Mouse (Mus musculus): Measurements from ENCODE around the gene Tmem131. TPM values are rescaled to one million over a fixed set of nuclear protein-coding genes. Genes with fewer than 3 reads are reported as not detected.
A peak's percentile ranks its signal among the peaks of the same experiment; 100 is the strongest.

The Tmem131 gene
- total and polyA plus RNA-seq, 2 experiments from 2014 or later = 3.9 to 10.1 TPM

DNA sequence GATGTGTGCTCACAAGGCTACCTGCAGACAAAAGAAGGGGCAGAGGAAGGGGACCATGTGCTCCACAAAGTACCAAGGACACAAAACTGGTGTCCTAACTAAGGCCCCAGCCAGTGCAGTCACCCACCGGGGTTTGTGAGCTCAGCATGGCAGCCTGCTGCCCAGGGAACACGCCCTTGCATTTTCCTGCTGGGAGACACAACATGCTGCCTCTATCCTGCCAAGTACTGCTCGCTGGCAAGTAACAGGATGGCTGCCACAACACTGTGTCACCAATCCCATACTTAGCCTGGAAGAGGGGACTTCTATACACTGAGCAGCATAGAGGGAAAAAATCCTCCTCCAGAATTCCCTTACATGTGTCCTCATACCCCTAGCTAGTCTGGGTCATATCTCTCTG, 78.7 kb downstream of the Tmem131 start:
- Histone ChIP-seq H3K4me2 (ENCODE audit: low read depth, low read length) (no peak overlapping the region), H3K36me3 (replicated peaks; ENCODE audit: control insufficient read depth, insufficient read depth, low read length) (0 out of 2 replicates have a peak, but pooled peaks cover 5% of the 10 kb centered on the region), H3K27me3 (ENCODE audit: control insufficient read depth, insufficient read depth, low read length) (no peaks in the 10 kb centered on the region), H3K9ac (replicated peaks; ENCODE audit: low read depth, low read length) (no peak overlapping the region), H3K4me3 (ENCODE audit: low read depth, low read length) (no peak overlapping the region), H3K9me3 (replicated peaks; ENCODE audit: control insufficient read depth, low read length) (no peaks in the 10 kb centered on the region), H3K4me1 (ENCODE audit: control insufficient read depth, insufficient read depth) (peaks cover 42% of the 10 kb centered on the region), H3K27ac (ENCODE audit: low read depth) (peak overlapping the region; percentile 27)
- WGBS = 39% methylated on average over 3 of the region's 3 CpGs
- no peak for ATAC-seq (ENCODE audit: insufficient read depth, low read depth)
- DNase-seq (ENCODE audit: low spot score) = no peak
- TF ChIP-seq CTCF (IDR thresholded peaks at IDR 0.05; ENCODE audit: low read depth) = no peak
- TF ChIP-seq EP300 (IDR thresholded peaks at IDR 0.05; ENCODE audit: low read depth) = no peak

DNA sequence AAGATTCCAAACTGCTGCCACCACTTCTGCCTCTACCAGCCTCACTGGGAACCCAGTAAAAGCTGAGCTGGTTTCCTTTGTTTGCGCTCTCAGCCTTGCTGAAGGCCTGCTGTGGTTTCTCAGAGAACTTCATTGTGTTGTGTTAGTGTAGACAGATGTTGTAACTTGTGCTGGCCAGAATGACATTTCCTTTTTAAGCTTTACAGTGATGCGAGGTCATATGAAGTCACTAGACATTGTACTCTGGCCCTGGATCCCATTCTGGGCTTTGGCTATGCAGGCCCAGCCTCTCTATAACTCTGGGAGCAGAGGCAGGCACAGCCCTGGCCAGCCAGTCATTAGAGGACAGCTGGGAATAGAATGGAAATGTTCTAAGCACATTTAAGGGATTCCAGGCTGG, 81.7 kb downstream of the Tmem131 start:
- no peak overlapping the region for H3K4me3 ChIP-seq (ENCODE audit: low read depth, low read length)
- H3K36me3 ChIP-seq (replicated peaks; ENCODE audit: control insufficient read depth, insufficient read depth, low read length) = no peaks in the 10 kb centered on the region
- no peak for TF ChIP-seq CTCF (IDR thresholded peaks at IDR 0.05; ENCODE audit: low read depth)
- TF ChIP-seq EP300 (IDR thresholded peaks at IDR 0.05; ENCODE audit: low read depth) = no peak
- no peaks in the 10 kb centered on the region for H3K9me3 ChIP-seq (replicated peaks; ENCODE audit: control insufficient read depth, low read length)
- peak overlapping the region; percentile 86 for H3K27ac ChIP-seq (ENCODE audit: low read depth)
- no peak overlapping the region for H3K9ac ChIP-seq (replicated peaks; ENCODE audit: low read depth, low read length)
- DNase-seq (ENCODE audit: low spot score) = peak; percentile 42
- no peaks in the 10 kb centered on the region for H3K27me3 ChIP-seq (ENCODE audit: control insufficient read depth, insufficient read depth, low read length)
- H3K4me1 ChIP-seq (ENCODE audit: control insufficient read depth, insufficient read depth) = peaks cover 47% of the 10 kb centered on the region
- H3K4me2 ChIP-seq (ENCODE audit: low read depth, low read length) = no peak overlapping the region
- ATAC-seq (ENCODE audit: insufficient read depth, low read depth) = peak; percentile 72
- WGBS = 38% methylated on average over 2 of the region's 2 CpGs

GRCm38 (mm10) chr1:36860876-36861275, 82.6 kb downstream of the Tmem131 start:
- ATAC-seq (ENCODE audit: insufficient read depth, low read depth) (no peak), DNase-seq (ENCODE audit: low spot score) (no peak)
- H3K9me3 ChIP-seq (replicated peaks; ENCODE audit: control insufficient read depth, low read length) = no peaks in the 10 kb centered on the region
- H3K4me2 ChIP-seq (ENCODE audit: low read depth, low read length) = 0 out of 2 replicates have a peak overlapping the region, but pooled peaks have one; percentile 16
- H3K4me1 ChIP-seq (ENCODE audit: control insufficient read depth, insufficient read depth) = peaks cover 47% of the 10 kb centered on the region
- no peak overlapping the region for H3K4me3 ChIP-seq (ENCODE audit: low read depth, low read length)
- no peaks in the 10 kb centered on the region for H3K36me3 ChIP-seq (replicated peaks; ENCODE audit: control insufficient read depth, insufficient read depth, low read length)
- H3K27me3 ChIP-seq (ENCODE audit: control insufficient read depth, insufficient read depth, low read length) = no peaks in the 10 kb centered on the region
- peak overlapping the region; percentile 86 for H3K27ac ChIP-seq (ENCODE audit: low read depth)
- WGBS = 59% methylated on average over 1 of the region's 1 CpGs
- TF ChIP-seq EP300 (IDR thresholded peaks at IDR 0.05; ENCODE audit: low read depth) (no peak), CTCF (IDR thresholded peaks at IDR 0.05; ENCODE audit: low read depth) (no peak)
- H3K9ac ChIP-seq (replicated peaks; ENCODE audit: low read depth, low read length) = no peak overlapping the region

DNA sequence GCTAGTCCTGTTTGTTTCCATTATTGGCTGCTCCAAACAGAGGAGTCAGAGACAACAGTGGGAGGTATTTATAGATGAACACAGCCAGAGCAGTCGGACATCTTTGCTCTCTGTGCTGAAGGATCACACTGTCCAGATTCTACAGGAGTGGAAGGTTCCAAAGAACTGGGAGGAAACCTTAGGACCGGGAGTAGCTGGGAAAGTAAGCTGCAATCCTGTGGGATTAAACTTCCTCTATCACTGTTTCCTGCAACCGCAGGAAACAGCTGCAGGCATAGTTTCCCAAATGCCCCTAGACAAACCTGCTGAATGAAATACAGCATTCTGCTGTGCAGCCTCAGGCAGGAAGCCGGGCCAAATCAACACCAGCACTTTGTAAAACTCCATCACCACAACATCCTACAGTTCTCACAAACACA, 83.0 kb downstream of the Tmem131 start:
- H3K4me2 ChIP-seq (ENCODE audit: low read depth, low read length) = 0 out of 2 replicates have a peak overlapping the region, but pooled peaks have one; percentile 16
- 4% methylated on average over 4 of the region's 4 CpGs for WGBS
- no peaks in the 10 kb centered on the region for H3K9me3 ChIP-seq (replicated peaks; ENCODE audit: control insufficient read depth, low read length)

GRCm38 (mm10) chr1:36857081-36857480, 86.4 kb downstream of the Tmem131 start:
- H3K4me3 ChIP-seq (ENCODE audit: low read depth, low read length) = no peak overlapping the region
- WGBS = 93% methylated on average over 6 of the region's 6 CpGs
- TF ChIP-seq CTCF (IDR thresholded peaks at IDR 0.05; ENCODE audit: low read depth) (no peak), EP300 (IDR thresholded peaks at IDR 0.05; ENCODE audit: low read depth) (no peak)

More for the DNA sequence above, 83.0 kb downstream of the Tmem131 start:
- DNase-seq (ENCODE audit: low spot score) = peak; percentile 84
- Histone ChIP-seq H3K27me3 (ENCODE audit: control insufficient read depth, insufficient read depth, low read length) (no peaks in the 10 kb centered on the region), H3K4me1 (ENCODE audit: control insufficient read depth, insufficient read depth) (peaks cover 47% of the 10 kb centered on the region), H3K36me3 (replicated peaks; ENCODE audit: control insufficient read depth, insufficient read depth, low read length) (no peaks in the 10 kb centered on the region), H3K9ac (replicated peaks; ENCODE audit: low read depth, low read length) (no peak overlapping the region), H3K4me3 (ENCODE audit: low read depth, low read length) (no peak overlapping the region), H3K27ac (ENCODE audit: low read depth) (peak overlapping the region; percentile 86)
- TF ChIP-seq CTCF (IDR thresholded peaks at IDR 0.05; ENCODE audit: low read depth) (no peak), EP300 (IDR thresholded peaks at IDR 0.05; ENCODE audit: low read depth) (peak; percentile 87)
- ATAC-seq (ENCODE audit: insufficient read depth, low read depth) = peak; percentile 77

GRCm38 (mm10) chr1:36854198-36854765, 89.2 kb downstream of the Tmem131 start:
- H3K27ac ChIP-seq (ENCODE audit: low read depth) = no peak overlapping the region
- H3K4me2 ChIP-seq (ENCODE audit: low read depth, low read length) = no peak overlapping the region
- H3K4me3 ChIP-seq (ENCODE audit: low read depth, low read length) = no peak overlapping the region
- TF ChIP-seq CTCF (IDR thresholded peaks at IDR 0.05; ENCODE audit: low read depth) (no peak), EP300 (IDR thresholded peaks at IDR 0.05; ENCODE audit: low read depth) (no peak)
- DNase-seq (ENCODE audit: low spot score) (no peak), ATAC-seq (ENCODE audit: insufficient read depth, low read depth) (no peak)
- no peaks in the 10 kb centered on the region for H3K27me3 ChIP-seq (ENCODE audit: control insufficient read depth, insufficient read depth, low read length)
- H3K9me3 ChIP-seq (replicated peaks; ENCODE audit: control insufficient read depth, low read length) = no peaks in the 10 kb centered on the region
- H3K36me3 ChIP-seq (replicated peaks; ENCODE audit: control insufficient read depth, insufficient read depth, low read length) = peaks cover 8% of the 10 kb centered on the region; the same call in 1 of the 2 replicates
- no peak overlapping the region for H3K9ac ChIP-seq (replicated peaks; ENCODE audit: low read depth, low read length)
- WGBS = 88% methylated on average over 10 of the region's 10 CpGs
- peaks cover under 1% of the 10 kb centered on the region; the same call in 1 of the 2 replicates for H3K4me1 ChIP-seq (ENCODE audit: control insufficient read depth, insufficient read depth)

More at GRCm38 (mm10) chr1:36857081-36857480, 86.4 kb downstream of the Tmem131 start:
- Histone ChIP-seq H3K4me2 (ENCODE audit: low read depth, low read length) (no peak overlapping the region), H3K9ac (replicated peaks; ENCODE audit: low read depth, low read length) (no peak overlapping the region), H3K4me1 (ENCODE audit: control insufficient read depth, insufficient read depth) (peaks cover 26% of the 10 kb centered on the region), H3K9me3 (replicated peaks; ENCODE audit: control insufficient read depth, low read length) (no peaks in the 10 kb centered on the region), H3K27me3 (ENCODE audit: control insufficient read depth, insufficient read depth, low read length) (no peaks in the 10 kb centered on the region), H3K36me3 (replicated peaks; ENCODE audit: control insufficient read depth, insufficient read depth, low read length) (peaks cover 8% of the 10 kb centered on the region; the same call in 1 of the 2 replicates), H3K27ac (ENCODE audit: low read depth) (no peak overlapping the region)
- ATAC-seq (ENCODE audit: insufficient read depth, low read depth) = no peak
- no peak for DNase-seq (ENCODE audit: low spot score)
